16 mouse cellular contexts compared by ENCODE assay signal in genomic region chr4:124360578-124360908, GRCm38 (mm10).
"Had no signal": no experiment of that assay in that cellular context is flagged by ENCODE, and none has a peak within 500 bp of the region (broad histone marks: within the 10 kb centered on the region; RNA-seq: fewer than 3 reads in every experiment).

No protein-coding gene starts in this region.

- H3K27me3 ChIP-seq: stomach, embryonic 15.5 days had no signal

- DNase-seq: kidney, adult 8-10 months; kidney, postnatal 25 days; lung, embryonic 14.5 days; lung, postnatal 10 days; lung, postnatal 4 days; right cerebral cortex, postnatal 4 days; spleen, adult 18-20 months; thymus, adult 2 months; thymus, postnatal 25 days had no signal

- H3K4me1 ChIP-seq: liver, embryonic 15.5 days; stomach, embryonic 15.5 days had no signal

- H3K9ac ChIP-seq: liver, embryonic 15.5 days; lung, embryonic 14.5 days; neural tube, embryonic 12.5 days; stomach, embryonic 15.5 days had no signal

- H3K27ac ChIP-seq: left cerebral cortex, adult 2 months; limb, embryonic 10.5 days; liver, embryonic 15.5 days; neural tube, embryonic 12.5 days; stomach, embryonic 15.5 days had no signal

- H3K4me2 ChIP-seq: liver, embryonic 11.5 days; liver, embryonic 15.5 days; lung, embryonic 14.5 days; neural tube, embryonic 12.5 days; stomach, embryonic 15.5 days had no signal

- H3K9me3 ChIP-seq: limb, embryonic 10.5 days; liver, embryonic 15.5 days; neural tube, embryonic 12.5 days; stomach, embryonic 15.5 days had no signal

- H3K36me3 ChIP-seq: limb, embryonic 10.5 days; liver, embryonic 15.5 days; neural tube, embryonic 12.5 days; stomach, embryonic 15.5 days had no signal

- H3K4me3 ChIP-seq: left cerebral cortex, adult 2 months; limb, embryonic 10.5 days; liver, embryonic 15.5 days; myocyte; neural tube, embryonic 12.5 days; stomach, embryonic 15.5 days had no signal
